Mouse (Mus musculus) embryonic facial prominence, embryonic 15.5 days (tissue): ENCODE results near the gene Gadd45gip1. TPM values are rescaled to one million over a fixed set of nuclear protein-coding genes. Genes with fewer than 3 reads are reported as not detected.
A peak's percentile ranks its signal among the peaks of the same experiment; 100 is the strongest.

ENCODE experiments used
- ATAC-seq: fragments of 200-750 bp; cut with Nextera tagmentation; 2 replicates; pipeline ENCODE4 v1.8.0; 2017; ENCODE audit warnings: low read depth, moderate TSS enrichment; ENCODE audit not compliant: insufficient number of reproducible peaks, low FRiP score, low TSS enrichment
- H3K27ac ChIP-seq: fragments of 300-500 bp; sonication (generic); replicated peaks from 2 replicates; pipeline ENCODE4 v1.5.1; 2015; ENCODE audit warnings: mild to moderate bottlenecking, inconsistent platforms
- H3K27me3 ChIP-seq: fragments of 300-500 bp; sonication (generic); 2 replicates; pipeline ENCODE4 v1.6.1; 2015; ENCODE audit warnings: inconsistent platforms
- H3K36me3 ChIP-seq: fragments of 300-500 bp; sonication (generic); 2 replicates; pipeline ENCODE4 v1.6.1; 2015; ENCODE audit warnings: mild to moderate bottlenecking, inconsistent platforms
- H3K4me1 ChIP-seq: fragments of 300-500 bp; sonication (generic); 2 replicates; pipeline ENCODE4 v1.6.1; 2015; ENCODE audit warnings: inconsistent platforms
- H3K4me2 ChIP-seq: fragments of 300-500 bp; sonication (generic); replicated peaks from 2 replicates; pipeline ENCODE4 v1.6.1; 2015; ENCODE audit warnings: mild to moderate bottlenecking, inconsistent platforms
- H3K4me3 ChIP-seq: fragments of 300-500 bp; sonication (generic); replicated peaks from 2 replicates; pipeline ENCODE4 v1.5.1; 2015; ENCODE audit warnings: mild to moderate bottlenecking, inconsistent platforms
- H3K9ac ChIP-seq: fragments of 300-500 bp; sonication (generic); 2 replicates; pipeline ENCODE4 v1.6.1; 2015; ENCODE audit warnings: inconsistent platforms
- H3K9me3 ChIP-seq: fragments of 300-500 bp; sonication (generic); replicated peaks from 2 replicates; pipeline ENCODE4 v1.6.1; 2016; ENCODE audit warnings: inconsistent platforms
- WGBS: fragments of 180-500 bp; shearing (Covaris S2); methylation state at CpG from one replicate; pipeline ENCODE4 v1.1.7; 2015; 5-methylcytosine and 5-hydroxymethylcytosine counted together
- polyA plus RNA-seq: library from polyadenylated mRNA; unstranded; fragments of >200 nt; fragmentation: Nextera tagmentation; extraction: Ambion mirVana; gene quantifications from 2 replicates; pipeline ENCODE4 v1.2.1, GENCODE M21; 2015

The Gadd45gip1 gene
- polyA plus RNA-seq, 1 experiment from 2014 or later = 46.5 TPM

DNA sequence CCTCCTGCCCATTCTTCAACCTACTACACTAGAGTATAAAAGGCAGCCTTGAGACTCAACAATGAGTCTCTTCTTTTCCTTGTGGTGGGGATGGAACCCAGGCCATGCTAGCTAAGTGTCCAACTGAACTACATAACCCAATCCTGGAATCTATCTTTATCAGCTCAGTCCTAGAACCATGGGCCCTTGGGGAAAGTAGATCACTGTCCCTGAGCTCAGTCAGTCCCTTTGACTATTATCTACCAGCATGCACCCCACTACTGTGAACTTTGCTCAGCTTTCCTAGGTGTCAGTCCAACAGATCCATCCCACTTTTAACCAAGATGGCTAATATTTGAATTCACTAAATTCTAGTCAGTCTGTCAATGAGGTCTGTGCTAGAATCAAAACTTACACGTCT is 10.2 kb downstream of the Gadd45gip1 start:
- no peak overlapping the region for H3K4me3 ChIP-seq
- H3K27ac ChIP-seq = peak overlapping the region; percentile 3; the same call in 1 of the 2 replicates
- peaks cover 65% of the 10 kb centered on the region for H3K36me3 ChIP-seq
- ATAC-seq = no peak
- WGBS = 60% methylated on average over 1 of the region's 1 CpGs
- H3K9ac ChIP-seq = no peak overlapping the region
- no peak overlapping the region; the same call in 1 of the 2 replicates for H3K4me2 ChIP-seq
- H3K9me3 ChIP-seq = no peaks in the 10 kb centered on the region
- H3K27me3 ChIP-seq = no peaks in the 10 kb centered on the region
- H3K4me1 ChIP-seq = peaks cover 53% of the 10 kb centered on the region

GRCm38 (mm10) chr8:84844397-84845070 is 13.2 kb downstream of the Gadd45gip1 start:
- no peak for ATAC-seq
- peak overlapping the region; percentile 57 for H3K4me2 ChIP-seq
- H3K27me3 ChIP-seq = no peaks in the 10 kb centered on the region
- H3K4me1 ChIP-seq = peaks cover 41% of the 10 kb centered on the region
- no peak overlapping the region for H3K27ac ChIP-seq
- H3K9ac ChIP-seq = peak overlapping the region; percentile 29
- 79% methylated on average over 9 of the region's 9 CpGs for WGBS
- peak overlapping the region; percentile 88 for H3K4me3 ChIP-seq
- H3K9me3 ChIP-seq = no peaks in the 10 kb centered on the region
- H3K36me3 ChIP-seq = peaks cover 43% of the 10 kb centered on the region

DNA sequence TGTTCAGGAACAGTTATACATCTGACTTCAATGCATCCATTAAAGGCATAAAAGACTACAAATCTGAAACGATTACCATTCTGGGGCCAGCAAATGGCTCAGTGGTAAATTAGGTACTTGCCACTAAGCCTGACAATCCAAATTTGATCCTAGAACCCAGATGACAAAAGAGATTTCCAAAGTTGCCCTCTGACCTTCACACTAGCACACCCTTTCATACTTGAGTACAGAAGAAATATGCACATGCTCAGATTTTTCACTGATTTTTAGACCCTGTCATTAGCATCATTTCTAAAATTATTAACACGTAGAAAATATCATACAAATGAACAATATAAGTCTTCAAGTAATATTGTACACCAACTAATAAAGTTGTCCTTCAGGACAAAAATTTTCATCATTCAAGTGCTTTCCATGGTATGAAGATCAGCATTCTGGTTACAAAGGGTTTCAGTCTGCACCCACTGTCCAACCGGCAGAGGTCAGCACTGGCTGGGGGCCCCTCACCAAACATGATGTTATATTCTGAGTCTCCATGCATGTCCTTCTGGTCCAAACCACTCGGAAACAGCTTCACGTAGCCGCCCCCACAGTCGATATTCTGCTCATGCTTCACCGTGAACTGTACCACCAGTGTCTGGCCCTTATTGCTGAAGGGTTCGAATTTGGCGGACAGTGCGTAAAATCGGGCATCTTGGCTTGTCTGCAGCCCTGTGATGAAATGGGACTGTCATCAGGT is 14.2 kb downstream of the Gadd45gip1 start:
- peak overlapping the region; percentile 88 for H3K27ac ChIP-seq
- peaks cover 38% of the 10 kb centered on the region for H3K4me1 ChIP-seq
- no peak for ATAC-seq
- no peaks in the 10 kb centered on the region for H3K9me3 ChIP-seq
- no peaks in the 10 kb centered on the region for H3K27me3 ChIP-seq
- H3K4me2 ChIP-seq = peak overlapping the region; percentile 57
- 12% methylated on average over 12 of the region's 12 CpGs for WGBS
- peak overlapping the region; percentile 92 for H3K9ac ChIP-seq
- peaks cover 43% of the 10 kb centered on the region for H3K36me3 ChIP-seq
- H3K4me3 ChIP-seq = peak overlapping the region; percentile 88

DNA sequence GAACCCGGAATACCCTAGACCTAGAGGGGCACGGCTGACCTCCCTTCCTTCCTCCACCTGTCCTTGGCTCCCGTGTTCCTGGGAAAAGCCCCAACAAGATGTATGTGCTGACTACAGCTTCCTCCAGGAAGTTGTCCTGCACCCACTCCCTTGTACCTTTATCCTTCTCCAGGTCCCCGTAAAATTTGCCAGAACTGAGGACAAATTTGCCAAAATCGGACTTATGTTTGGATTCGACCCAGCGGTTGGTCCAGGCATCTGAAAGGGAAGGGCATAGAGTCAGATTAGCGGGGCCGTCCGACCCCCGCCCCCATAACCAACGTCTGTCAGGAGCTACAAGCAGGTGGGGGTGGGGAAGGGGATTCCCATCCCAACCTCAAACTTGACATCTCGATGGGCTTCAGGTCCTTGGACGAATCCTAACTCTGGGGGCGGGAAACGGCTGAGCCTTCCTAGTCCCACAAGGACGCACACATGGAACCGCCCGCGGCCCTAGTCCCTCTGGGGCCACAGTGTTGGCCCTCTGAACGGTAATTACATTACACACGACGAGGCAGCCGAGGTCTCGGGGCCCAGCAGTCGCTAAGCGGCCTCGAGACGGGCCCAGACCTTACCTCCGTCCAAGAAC is 14.9 kb downstream of the Gadd45gip1 start:
- under 1% methylated on average over 30 of the region's 30 CpGs for WGBS
- peak; percentile 6; the same call in 1 of the 2 replicates for ATAC-seq
- Histone ChIP-seq H3K9ac (peak overlapping the region; percentile 92), H3K9me3 (no peaks in the 10 kb centered on the region), H3K4me2 (peak overlapping the region; percentile 57), H3K27me3 (no peaks in the 10 kb centered on the region), H3K36me3 (peaks cover 41% of the 10 kb centered on the region), H3K4me3 (peak overlapping the region; percentile 88), H3K4me1 (peaks cover 38% of the 10 kb centered on the region), H3K27ac (peak overlapping the region; percentile 88)

DNA sequence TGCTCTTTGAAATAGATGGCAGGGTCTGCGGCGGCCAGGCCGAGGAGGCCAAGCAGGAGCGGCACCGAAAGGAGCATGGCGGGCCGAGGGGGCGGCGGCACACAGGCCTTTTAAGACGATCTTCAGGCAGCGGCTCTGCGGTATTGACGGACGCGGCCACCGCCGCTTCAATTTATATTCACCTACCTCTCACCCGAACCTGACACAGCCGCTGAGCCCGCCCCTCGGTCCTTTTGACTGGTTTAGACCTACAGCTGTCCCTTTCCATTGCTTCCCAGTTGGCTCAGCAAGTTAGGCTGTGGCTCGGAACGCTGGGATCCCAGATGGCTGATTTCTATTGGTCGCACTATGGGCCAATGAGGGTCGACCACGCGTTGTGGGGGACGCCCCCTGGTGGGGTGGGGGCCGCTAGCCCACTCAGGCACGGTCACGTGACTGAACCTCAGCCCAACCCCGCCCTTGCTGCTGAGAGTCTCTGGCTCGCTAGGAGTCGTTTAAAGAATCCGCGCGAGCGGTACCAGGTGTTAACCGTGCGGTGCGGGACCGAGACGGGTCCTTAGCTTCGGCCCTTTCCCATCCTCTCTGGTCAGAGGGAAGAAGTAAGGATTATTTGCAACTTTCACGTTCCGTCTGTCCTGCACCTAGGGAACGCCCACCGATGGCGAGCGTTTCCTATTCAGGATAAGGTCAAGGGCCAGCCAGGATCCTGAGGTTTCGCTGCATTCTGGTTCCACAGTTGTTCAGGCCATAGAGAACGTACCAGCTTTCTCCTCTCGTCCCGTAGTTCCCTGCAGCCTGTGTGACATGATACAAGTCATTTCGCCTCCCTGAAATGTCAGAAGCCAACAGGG is 15.6 kb downstream of the Gadd45gip1 start, which contains the start of gene Calr:
TSS of gene Calr (minus strand) at position 213 of the 851 bp plus-strand sequence.
- Histone ChIP-seq H3K36me3 (peaks cover 34% of the 10 kb centered on the region), H3K4me1 (peaks cover 38% of the 10 kb centered on the region), H3K27me3 (no peaks in the 10 kb centered on the region), H3K27ac (peak within 1 kb of the TSS; percentile 88), H3K9ac (peak within 1 kb of the TSS; percentile 92), H3K4me3 (peak within 1 kb of the TSS; percentile 88), H3K4me2 (peak within 1 kb of the TSS; percentile 78), H3K9me3 (no peaks in the 10 kb centered on the region)
- peak; percentile 100 for ATAC-seq
- WGBS = under 1% methylated on average over 55 of the region's 55 CpGs

DNA sequence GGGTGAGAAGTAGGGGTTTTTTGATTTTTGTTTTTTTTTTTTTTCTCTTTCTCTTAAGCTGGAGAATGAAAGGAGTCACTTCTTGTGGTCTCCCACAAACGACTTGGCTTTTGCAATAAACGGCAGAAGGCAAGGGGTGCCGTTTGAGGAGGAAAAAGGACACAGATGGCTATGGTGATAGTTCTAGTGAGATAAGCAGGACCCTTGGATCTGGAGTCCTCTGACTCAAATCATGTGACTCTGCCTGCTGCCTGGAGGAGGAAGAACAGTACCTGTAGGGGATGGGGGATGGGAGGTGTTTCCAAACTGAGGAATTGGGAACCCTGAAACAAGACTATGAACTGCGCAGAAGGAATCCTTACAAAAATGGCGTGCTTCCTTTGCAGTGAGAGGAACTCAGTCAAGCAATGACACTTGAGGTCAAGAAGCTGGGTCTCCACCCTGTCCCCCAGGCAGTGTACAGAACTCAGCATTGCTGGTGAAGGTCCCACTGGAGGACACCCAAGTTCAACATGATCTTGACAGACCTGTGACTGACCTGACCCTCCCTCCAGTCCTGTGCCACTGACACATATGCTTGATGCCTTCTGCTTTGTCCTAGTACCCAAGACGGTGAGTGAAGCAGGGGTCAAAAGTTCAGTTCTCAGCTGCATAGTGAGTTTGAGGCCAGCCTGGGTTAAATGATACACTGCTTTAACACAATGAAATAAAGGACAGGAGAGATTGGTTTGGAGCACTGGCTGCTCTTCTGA is 16.5 kb downstream of the Gadd45gip1 start:
- Histone ChIP-seq H3K27me3 (no peaks in the 10 kb centered on the region), H3K36me3 (peaks cover 25% of the 10 kb centered on the region), H3K27ac (peak overlapping the region; percentile 85), H3K9ac (0 out of 2 replicates have a peak overlapping the region, but pooled peaks have one; percentile 62), H3K4me3 (peak overlapping the region; percentile 88), H3K4me1 (peaks cover 33% of the 10 kb centered on the region), H3K4me2 (peak overlapping the region; percentile 78), H3K9me3 (no peaks in the 10 kb centered on the region)
- no peak for ATAC-seq
- WGBS = 34% methylated on average over 6 of the region's 6 CpGs

GRCm38 (mm10) chr8:84856434-84856833 is 25.1 kb downstream of the Gadd45gip1 start:
- WGBS = 91% methylated on average over 3 of the region's 3 CpGs
- H3K27ac ChIP-seq = no peak overlapping the region; the same call in 1 of the 2 replicates
- no peak overlapping the region for H3K9ac ChIP-seq
- H3K4me3 ChIP-seq = peak overlapping the region; percentile 90
- H3K4me2 ChIP-seq = peak overlapping the region; percentile 61; the same call in 1 of the 2 replicates
- no peak for ATAC-seq
- peaks cover 13% of the 10 kb centered on the region for H3K4me1 ChIP-seq
- no peaks in the 10 kb centered on the region for H3K9me3 ChIP-seq
- no peaks in the 10 kb centered on the region for H3K27me3 ChIP-seq
- H3K36me3 ChIP-seq = peaks cover 18% of the 10 kb centered on the region

- Histone ChIP-seq H3K36me3 (peaks cover 23% of the 10 kb centered on the region), H3K27me3 (no peaks in the 10 kb centered on the region), H3K4me2 (peak within 1 kb of the TSS; percentile 61), H3K9me3 (no peaks in the 10 kb centered on the region), H3K4me3 (peak within 1 kb of the TSS; percentile 90), H3K27ac (peak within 1 kb of the TSS; percentile 82), H3K9ac (peak within 1 kb of the TSS; percentile 94), H3K4me1 (peaks cover 13% of the 10 kb centered on the region)
- ATAC-seq = peak; percentile 84
- under 1% methylated on average over 39 of the region's 39 CpGs for WGBS
Measured at GRCm38 (mm10) chr8:84856864-84857441, 25.6 kb downstream of the Gadd45gip1 start, which contains the start of gene Farsa. Gene Farsa, plus strand, starts transcription at chr8:84856989.

DNA sequence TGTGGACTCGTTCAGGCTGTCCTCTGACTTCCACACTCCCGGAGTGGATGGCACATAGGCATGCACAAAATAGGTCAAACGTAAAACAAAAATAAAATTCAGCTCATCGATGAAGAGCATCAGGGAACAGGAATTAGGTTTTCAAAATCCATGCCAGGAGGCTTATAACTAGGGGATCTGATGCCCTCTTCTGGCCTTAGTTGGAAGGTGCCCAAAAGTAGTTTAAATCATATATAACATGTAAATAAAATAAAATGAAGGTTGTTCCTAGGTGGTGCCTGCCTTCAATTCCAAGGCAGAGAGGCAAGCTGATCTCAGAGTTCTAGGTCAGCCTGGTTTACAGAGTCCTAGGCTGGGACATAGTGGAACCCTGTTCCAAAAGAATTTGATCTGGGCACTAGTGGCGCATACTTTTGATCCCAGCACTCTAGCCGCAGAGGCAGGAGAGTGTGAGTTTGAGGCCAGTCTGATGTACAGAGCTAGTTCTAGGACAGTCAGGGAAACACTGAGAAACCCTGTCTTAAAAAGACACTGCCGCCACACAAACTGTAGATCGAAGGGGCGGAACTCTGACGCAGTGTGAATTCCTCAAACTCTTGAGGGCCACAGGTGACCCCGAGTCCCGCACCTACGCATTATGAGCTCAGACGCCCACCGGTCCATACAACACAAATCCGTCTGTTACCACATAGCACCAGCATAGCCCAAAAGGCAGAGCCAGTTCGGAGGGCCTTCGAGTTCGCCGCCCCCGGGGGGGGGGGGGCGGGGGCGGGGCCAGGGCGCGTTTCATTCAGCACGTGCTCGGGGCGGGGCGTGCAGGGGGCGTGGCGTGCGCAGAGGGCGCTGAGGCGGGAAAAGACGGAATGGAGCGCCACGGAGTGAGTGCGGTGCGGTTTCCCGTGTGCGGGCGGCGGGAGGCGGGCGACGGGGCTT is 40.3 kb downstream of the Gadd45gip1 start, which contains the start of gene Syce2:
TSS of gene Syce2 (plus strand) at position 736 of the 933 bp plus-strand sequence.
- Histone ChIP-seq H3K9me3 (no peaks in the 10 kb centered on the region), H3K9ac (peak within 1 kb of the TSS; percentile 48), H3K27me3 (no peaks in the 10 kb centered on the region), H3K36me3 (peaks cover 35% of the 10 kb centered on the region), H3K27ac (no peak within 1 kb of the TSS), H3K4me1 (peaks cover 17% of the 10 kb centered on the region), H3K4me2 (peak within 1 kb of the TSS; percentile 99), H3K4me3 (peak within 1 kb of the TSS; percentile 55)
- ATAC-seq = peak; percentile 76
- 11% methylated on average over 46 of the region's 46 CpGs for WGBS
